Mouse (Mus musculus): ENCODE measurements at regions not wholly inside any gene's neighbourhood (a gene's known extent, or its start where the extent isn't known, plus 50 kb on each side); places are given as distances from the start of the nearest gene placed in this dataset.

DNA sequence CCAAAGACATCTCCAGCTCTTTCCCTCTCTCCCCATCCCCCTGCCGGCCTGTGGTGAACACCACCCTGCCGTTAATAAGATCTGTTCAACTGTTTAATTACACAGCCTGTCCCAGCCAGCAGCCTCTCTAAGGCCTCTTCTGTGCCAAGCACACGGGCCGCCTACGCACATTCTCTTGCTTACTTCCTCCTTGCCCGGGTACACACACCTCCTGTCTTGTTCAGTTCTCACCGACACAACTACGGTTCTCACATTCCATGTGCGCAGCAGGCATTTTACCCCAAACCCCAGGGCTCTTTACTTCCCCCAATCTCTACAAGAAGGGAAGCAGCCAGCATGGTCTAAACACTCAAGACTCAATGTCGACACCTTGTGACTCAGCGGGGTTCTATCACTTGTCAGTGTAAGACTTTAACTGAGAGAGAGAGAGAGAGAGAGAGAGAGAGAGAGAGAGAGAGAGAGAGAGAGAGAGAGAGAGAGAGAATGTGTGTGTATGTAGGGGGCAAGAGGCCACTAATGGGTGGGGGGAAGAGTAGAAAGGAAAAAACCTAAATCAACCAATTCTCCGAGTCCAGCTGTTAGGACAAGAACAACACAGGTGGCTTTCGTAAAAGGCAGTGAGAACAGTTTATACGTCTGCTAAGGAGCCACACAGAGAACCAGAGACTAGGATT is 120.8 kb upstream of the Klf14 start:
- TF ChIP-seq CTCF (IDR thresholded peaks at IDR 0.05; ENCODE audit: control insufficient read depth, insufficient read depth, insufficient read length) (no peak), USF1 (IDR thresholded peaks at IDR 0.05; ENCODE audit: low read depth) (no peak), MYOG (IDR thresholded peaks at IDR 0.05; ENCODE audit: control insufficient read depth, extremely low read depth, insufficient read length) (no peak)

Data from C2C12 (cell line).